Mouse (Mus musculus): ENCODE measurements around the gene Abcc2.

Gene Abcc2

GRCm38 (mm10) chr19:43851996-43852630 lies 70.1 kb downstream of the Abcc2 start:
- DNase-seq (ENCODE audit: low spot score in 2 of 2), result peak in 1 of 2 experiments; percentile 39

- no peak for DNase-seq (ENCODE audit: low spot score in 2 of 2)
These were observed 71.0 kb downstream of the Abcc2 start for GRCm38 (mm10) chr19:43852837-43853545.

- no peak for DNase-seq (ENCODE audit: low spot score in 2 of 2)
These were observed 75.4 kb downstream of the Abcc2 start for GRCm38 (mm10) chr19:43857347-43857746.

- DNase-seq (ENCODE audit: low spot score in 2 of 2), result no peak
These were observed 88.4 kb downstream of the Abcc2 start for GRCm38 (mm10) chr19:43870418-43870817.

GRCm38 (mm10) chr19:43874351-43874750 lies 92.4 kb downstream of the Abcc2 start:
- DNase-seq (ENCODE audit: low spot score in 2 of 2), result no peak

GRCm38 (mm10) chr19:43875996-43876395 lies 94.0 kb downstream of the Abcc2 start:
- DNase-seq (ENCODE audit: low spot score in 2 of 2), result no peak

GRCm38 (mm10) chr19:43877364-43877763 lies 95.4 kb downstream of the Abcc2 start:
- DNase-seq (ENCODE audit: low spot score in 2 of 2), result no peak

GRCm38 (mm10) chr19:43878111-43879092 lies 96.4 kb downstream of the Abcc2 start:
- no peak for DNase-seq (ENCODE audit: low spot score in 2 of 2)

GRCm38 (mm10) chr19:43879401-43880212 lies 97.6 kb downstream of the Abcc2 start:
- DNase-seq (ENCODE audit: low spot score in 2 of 2), result peak in 1 of 2 experiments; percentile 36

GRCm38 (mm10) chr19:43880420-43880819 lies 98.4 kb downstream of the Abcc2 start:
- DNase-seq (ENCODE audit: low spot score in 2 of 2), result no peak

- DNase-seq (ENCODE audit: low spot score in 2 of 2), result peak in 1 of 2 experiments; percentile 39
These were observed 99.6 kb downstream of the Abcc2 start for GRCm38 (mm10) chr19:43881615-43882014.

- DNase-seq (ENCODE audit: low spot score in 2 of 2), result no peak
These were observed 101.0 kb downstream of the Abcc2 start for GRCm38 (mm10) chr19:43882895-43883573.

- no peak for DNase-seq (ENCODE audit: low spot score in 2 of 2)
These were observed 102.9 kb downstream of the Abcc2 start for GRCm38 (mm10) chr19:43884668-43885498.

GRCm38 (mm10) chr19:43886371-43887099 lies 104.5 kb downstream of the Abcc2 start:
- DNase-seq (ENCODE audit: low spot score in 2 of 2), result no peak

- no peak for DNase-seq (ENCODE audit: low spot score in 2 of 2)
These were observed 105.2 kb downstream of the Abcc2 start for GRCm38 (mm10) chr19:43887242-43887641.

GRCm38 (mm10) chr19:43887725-43888124 lies 105.7 kb downstream of the Abcc2 start:
- DNase-seq (ENCODE audit: low spot score in 2 of 2), result no peak
